Mouse (Mus musculus) bone marrow macrophage, adult 2 months (primary cell): ENCODE results near the gene Nodal. TPM values are rescaled to one million over a fixed set of nuclear protein-coding genes. Genes with fewer than 3 reads are reported as not detected.
A peak's percentile ranks its signal among the peaks of the same experiment; 100 is the strongest.

Experiments used
- H3K27ac ChIP-seq: 2 replicates; pipeline ENCODE4 v1.5.1; 2012; ENCODE audit warnings: low read depth, low read length; ENCODE audit not compliant: insufficient read depth
- H3K4me1 ChIP-seq: 2 replicates; pipeline ENCODE4 v1.6.1; 2012; ENCODE audit warnings: low read length; ENCODE audit not compliant: control insufficient read depth, insufficient read depth
- H3K4me3 ChIP-seq: 2 replicates; pipeline ENCODE4 v1.5.1; 2012; ENCODE audit warnings: mild to moderate bottlenecking, low read length, moderate library complexity; ENCODE audit not compliant: insufficient read depth
- CTCF ChIP-seq: IDR thresholded peaks from 2 replicates; pipeline ENCODE4 v1.5.1; 2012; ENCODE audit warnings: low read depth, mild to moderate bottlenecking, low read length, moderate library complexity
- POLR2A ChIP-seq: IDR thresholded peaks from 2 replicates; pipeline ENCODE4 v1.6.1; 2012; ENCODE audit warnings: mild to moderate bottlenecking, low read depth, low read length, borderline replicate concordance
- polyA plus RNA-seq: library from polyadenylated mRNA; stranded (reverse); fragments of >200 nt; gene quantifications from 2 replicates; pipeline ENCODE4 v1.2.4, GENCODE M21; 2012; ENCODE audit not compliant: missing spikeins, insufficient read depth, insufficient read length

Nodal gene
- polyA plus RNA-seq, 1 experiment, result not detected

DNA sequence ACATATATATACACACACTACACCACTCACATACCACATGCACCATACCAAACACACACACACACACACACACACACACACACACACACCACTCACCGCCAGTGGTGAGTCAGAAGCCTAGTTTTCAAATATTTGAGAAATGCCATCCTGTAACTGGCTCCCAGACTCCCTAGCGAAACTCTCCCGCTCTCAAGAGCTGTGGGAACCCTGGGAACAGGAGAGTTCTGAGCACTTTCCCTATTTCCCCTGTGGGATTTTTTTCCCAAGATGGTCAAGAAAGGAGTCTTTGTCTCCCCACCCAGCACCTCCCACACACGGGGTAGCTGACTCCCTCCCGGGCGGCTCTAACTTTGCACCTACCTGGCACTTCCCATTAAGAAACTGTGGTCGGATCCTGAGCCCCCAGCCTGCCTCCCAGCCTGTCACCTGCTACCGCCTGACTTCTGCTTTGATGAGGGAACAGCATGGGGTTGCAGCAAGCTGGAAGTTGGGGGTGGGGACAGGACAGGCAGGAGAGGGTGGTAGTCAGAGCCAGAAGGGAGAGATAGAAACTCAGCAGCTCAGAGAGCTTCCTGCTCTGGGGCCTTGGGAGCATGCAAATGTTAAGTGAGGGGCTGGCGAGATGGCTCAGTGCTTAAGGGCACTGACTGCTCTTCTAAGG is 23.2 kb upstream of the Nodal start:
- Histone ChIP-seq H3K4me1 (peaks cover 5% of the 10 kb centered on the region; the same call in 1 of the 2 replicates), H3K27ac (no peak overlapping the region), H3K4me3 (no peak overlapping the region)
- TF ChIP-seq CTCF (no peak), POLR2A (no peak)

DNA sequence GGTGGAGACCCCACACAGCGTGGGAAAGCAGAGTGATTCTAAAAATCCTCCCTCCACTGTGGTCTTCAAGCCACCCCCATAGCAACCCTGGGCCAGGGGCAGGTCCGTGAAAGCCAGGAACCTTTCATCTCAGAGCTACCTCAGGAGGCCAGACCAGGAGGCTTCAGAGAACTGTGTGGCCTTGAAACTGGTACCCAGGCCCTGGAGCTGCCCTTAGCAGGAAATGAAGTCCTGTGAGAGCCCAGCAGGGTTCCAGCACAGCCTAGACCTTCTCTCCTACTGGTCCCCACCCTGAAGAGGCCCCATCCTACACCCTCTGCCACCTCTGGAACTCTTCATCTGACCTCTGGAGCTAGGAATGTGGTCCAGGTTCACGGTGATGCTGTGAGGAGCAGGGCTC is 19.6 kb upstream of the Nodal start:
- no peak overlapping the region for H3K27ac ChIP-seq
- H3K4me1 ChIP-seq, result peaks cover 5% of the 10 kb centered on the region
- H3K4me3 ChIP-seq, result no peak overlapping the region
- TF ChIP-seq CTCF (no peak), POLR2A (no peak)

DNA sequence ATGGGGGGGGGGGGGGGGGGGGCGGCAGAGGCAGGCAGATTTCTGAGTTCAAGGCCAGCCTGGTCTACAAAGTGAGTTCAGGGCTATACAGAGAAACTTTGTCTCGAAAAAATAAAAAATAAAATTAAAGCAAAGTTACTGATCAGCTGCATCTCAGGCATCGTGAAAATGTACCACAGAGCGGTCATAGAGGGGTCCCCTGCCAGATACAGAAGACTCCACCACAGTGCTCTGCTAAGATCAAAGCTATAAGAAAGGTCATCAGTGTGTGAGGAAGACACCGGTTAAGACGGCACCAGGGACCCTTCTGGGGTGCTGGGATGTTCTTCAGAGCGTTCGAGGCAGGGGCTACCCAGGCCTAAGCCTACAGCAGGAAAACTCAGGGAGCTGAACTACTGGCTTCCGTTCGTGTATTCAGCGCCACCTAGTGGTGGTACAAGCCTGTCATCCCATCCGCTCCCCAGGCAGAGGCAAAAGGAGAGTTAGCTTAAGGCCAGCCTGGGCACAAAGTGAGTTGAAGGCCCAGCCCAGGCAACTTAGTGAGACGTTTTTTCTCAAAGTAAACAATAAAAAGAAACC is 18.5 kb upstream of the Nodal start:
- Histone ChIP-seq H3K27ac (no peak overlapping the region), H3K4me3 (no peak overlapping the region), H3K4me1 (peaks cover 5% of the 10 kb centered on the region)
- TF ChIP-seq POLR2A, result no peak
- TF ChIP-seq CTCF, result peak; percentile 95

DNA sequence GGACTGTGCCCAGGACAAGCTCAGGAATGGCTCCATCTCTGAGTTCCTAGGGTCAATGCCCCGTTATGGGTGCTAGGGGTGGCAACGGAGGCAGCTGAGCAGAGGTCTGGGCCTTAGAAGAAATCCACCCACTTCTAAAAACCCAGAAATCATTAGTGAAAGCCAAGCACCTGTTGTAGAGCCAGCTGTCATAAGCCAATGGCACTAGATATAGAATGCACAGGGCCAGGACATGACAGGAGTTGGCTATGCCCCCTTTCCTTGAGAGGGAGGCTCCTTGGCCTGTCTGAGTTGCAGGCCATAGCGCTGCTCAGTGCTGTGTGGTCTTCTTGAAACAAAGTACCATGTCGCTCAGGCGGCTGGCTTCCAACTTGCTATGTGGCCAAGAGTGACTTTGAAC is 17.4 kb upstream of the Nodal start:
- no peaks in the 10 kb centered on the region; the same call in 1 of the 2 replicates for H3K4me1 ChIP-seq
- TF ChIP-seq POLR2A, result no peak
- TF ChIP-seq CTCF, result no peak
- H3K27ac ChIP-seq, result no peak overlapping the region
- H3K4me3 ChIP-seq, result no peak overlapping the region

DNA sequence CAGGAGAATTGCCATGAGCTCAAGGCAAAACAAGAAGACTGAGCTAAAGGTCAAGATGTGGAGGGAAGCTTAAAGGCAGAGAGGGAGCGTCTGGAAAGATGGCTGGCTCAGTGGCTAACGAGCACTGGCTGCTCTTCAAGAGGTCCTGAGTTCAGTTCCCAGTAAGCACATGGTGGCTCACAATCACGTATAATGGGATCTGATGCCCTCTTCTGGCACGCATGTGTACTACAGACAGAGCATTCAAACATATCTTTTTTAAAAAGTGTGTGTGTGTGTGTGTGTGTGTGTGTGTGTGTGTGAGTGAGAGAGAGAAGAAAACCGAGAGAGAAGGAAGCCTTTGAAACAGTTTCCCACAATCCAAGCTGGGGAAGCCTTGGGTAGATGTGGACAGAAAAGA is 15.3 kb upstream of the Nodal start:
- H3K4me1 ChIP-seq, result no peaks in the 10 kb centered on the region; the same call in 1 of the 2 replicates
- no peak for TF ChIP-seq POLR2A
- TF ChIP-seq CTCF, result peak; percentile 39; the same call in 1 of the 2 replicates
- H3K4me3 ChIP-seq, result no peak overlapping the region
- H3K27ac ChIP-seq, result no peak overlapping the region

DNA sequence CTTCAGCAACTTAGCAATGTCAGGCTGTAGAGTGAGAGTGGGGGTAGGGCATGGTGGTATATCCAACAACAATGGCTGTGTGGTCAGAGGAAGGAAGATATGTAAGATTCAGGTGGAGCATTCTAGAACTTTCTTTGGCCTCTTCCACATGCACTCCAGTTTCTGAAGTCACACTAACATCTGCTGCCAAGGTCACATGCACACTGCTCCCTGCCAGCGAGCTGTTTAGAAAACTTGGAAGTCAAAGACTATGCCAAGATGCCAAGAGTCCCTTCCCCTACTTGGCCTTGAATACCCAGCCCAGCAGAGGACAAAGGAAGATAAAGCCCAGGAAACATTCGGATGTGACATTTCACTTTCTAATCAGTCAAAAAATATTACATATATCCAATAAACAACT is 14.9 kb upstream of the Nodal start:
- no peaks in the 10 kb centered on the region; the same call in 1 of the 2 replicates for H3K4me1 ChIP-seq
- H3K4me3 ChIP-seq, result no peak overlapping the region
- no peak overlapping the region for H3K27ac ChIP-seq
- TF ChIP-seq CTCF (no peak), POLR2A (no peak)

DNA sequence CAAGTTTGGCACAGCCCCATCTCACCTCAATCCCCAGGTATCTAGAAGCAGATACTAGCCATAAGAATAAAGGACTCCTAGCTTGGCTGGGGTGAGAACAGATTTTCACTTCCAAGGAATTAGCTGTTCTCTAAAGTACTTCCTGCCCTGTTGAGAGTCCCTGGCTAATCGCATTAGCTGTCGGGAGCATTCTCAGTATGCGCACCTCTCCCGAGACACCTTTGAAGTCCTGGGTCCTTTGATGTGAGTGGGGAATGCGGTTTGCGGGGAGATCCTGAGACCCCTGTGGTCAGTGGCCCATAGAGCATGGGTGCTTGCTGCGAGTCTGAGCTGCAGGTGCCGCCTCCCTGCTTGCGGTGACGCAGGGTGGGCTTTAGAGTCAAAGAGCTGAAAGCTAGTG is 11.8 kb upstream of the Nodal start:
- no peak overlapping the region for H3K4me3 ChIP-seq
- TF ChIP-seq POLR2A, result no peak
- no peak for TF ChIP-seq CTCF

DNA sequence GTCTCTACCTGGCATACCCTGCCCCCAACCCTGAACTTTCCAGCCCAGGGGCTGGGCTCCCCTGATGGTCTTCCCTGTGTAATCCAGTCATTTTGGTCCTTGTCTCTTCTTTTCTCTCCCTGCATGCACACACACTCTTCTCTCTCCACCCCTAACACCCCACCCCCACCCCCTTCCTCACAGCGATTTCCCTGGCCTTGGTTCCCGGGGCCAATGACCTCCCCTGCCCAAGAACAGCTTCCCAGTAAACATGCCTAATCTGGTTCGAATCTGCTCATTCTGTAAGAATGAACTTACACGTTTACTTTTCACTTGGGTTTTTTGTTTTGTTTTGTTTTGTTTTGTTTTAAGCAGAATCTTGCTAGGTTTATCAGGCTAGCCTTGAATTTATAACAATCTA is 8.0 kb upstream of the Nodal start:
- Histone ChIP-seq H3K4me3 (no peak overlapping the region), H3K27ac (no peak overlapping the region), H3K4me1 (no peaks in the 10 kb centered on the region)
- TF ChIP-seq CTCF (no peak), POLR2A (no peak)

More for the DNA sequence above, 11.8 kb upstream of the Nodal start:
- Histone ChIP-seq H3K4me1 (no peaks in the 10 kb centered on the region; the same call in 1 of the 2 replicates), H3K27ac (no peak overlapping the region)

DNA sequence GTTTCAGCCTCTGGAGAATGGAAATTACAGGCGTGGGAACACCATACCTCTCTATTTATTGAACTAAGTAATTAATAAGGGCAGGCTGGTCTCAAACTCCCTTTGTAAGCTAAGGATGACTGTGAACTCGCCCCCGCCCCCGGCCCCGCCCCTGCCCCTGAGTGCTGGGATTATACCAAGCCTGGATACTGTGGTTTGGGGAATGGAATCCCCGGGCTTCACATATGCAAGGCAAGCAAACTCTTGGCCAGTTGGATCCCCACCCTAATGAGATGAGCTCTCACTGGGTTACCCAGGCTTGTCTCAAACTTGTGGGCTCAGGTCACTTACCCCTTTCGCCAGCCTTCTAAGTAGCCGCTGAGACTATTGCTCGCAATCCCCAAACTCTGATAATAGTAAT is 7.6 kb upstream of the Nodal start:
- H3K4me3 ChIP-seq, result no peak overlapping the region
- no peak overlapping the region for H3K27ac ChIP-seq
- TF ChIP-seq CTCF (no peak), POLR2A (no peak)
- H3K4me1 ChIP-seq, result no peaks in the 10 kb centered on the region

DNA sequence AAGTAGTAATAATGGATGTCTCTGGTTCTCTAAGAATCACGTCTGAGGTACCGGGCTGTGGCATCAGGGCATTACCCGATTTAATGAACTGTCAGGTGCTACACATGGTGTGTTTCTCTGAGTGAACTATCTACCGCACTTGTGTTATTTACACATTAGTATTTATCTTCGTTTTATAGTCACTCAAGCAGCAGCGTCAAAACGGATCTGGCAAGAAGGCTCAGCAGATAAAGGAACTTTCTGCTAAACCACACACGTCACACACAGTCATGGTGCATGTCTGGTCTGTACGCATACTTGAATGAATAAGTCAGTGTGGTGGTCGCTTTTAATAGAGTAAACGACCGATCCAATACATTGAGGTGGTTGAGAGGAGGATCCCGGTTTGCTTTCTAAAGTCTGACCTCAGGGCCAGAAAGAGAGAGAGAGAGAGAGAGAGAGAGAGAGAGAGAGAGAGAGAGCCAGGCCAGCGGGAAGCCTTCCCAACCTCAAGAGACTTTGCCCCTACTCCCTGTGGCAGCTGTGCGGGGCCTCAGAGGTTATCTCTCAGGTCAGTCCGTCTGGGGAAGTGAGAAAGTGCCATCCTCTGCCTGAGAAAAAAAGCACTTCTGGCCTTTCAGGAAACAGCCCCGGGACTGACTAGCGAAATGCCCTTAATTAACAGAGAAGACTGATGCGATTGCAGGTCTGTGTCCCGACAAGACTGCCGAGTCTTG is 4.7 kb upstream of the Nodal start:
- no peak for TF ChIP-seq POLR2A
- no peak for TF ChIP-seq CTCF
- Histone ChIP-seq H3K4me3 (no peak overlapping the region), H3K4me1 (no peaks in the 10 kb centered on the region)

More for the DNA sequence above, 4.7 kb upstream of the Nodal start:
- H3K27ac ChIP-seq, result no peak overlapping the region
